Mouse (Mus musculus): Measurements from ENCODE around the gene Plcxd2.

- TF ChIP-seq CTCF (IDR thresholded peaks at IDR 0.05; ENCODE audit: control insufficient read depth, insufficient read depth, insufficient read length), result no peak
- no peak for TF ChIP-seq CEBPB (IDR thresholded peaks at IDR 0.05; ENCODE audit: low read depth)
- no peak for TF ChIP-seq USF1 (IDR thresholded peaks at IDR 0.05; ENCODE audit: low read depth)
- TF ChIP-seq FOSL1 (IDR thresholded peaks at IDR 0.05; ENCODE audit: insufficient read depth, low read length, poor library complexity, severe bottlenecking), result no peak
- TF ChIP-seq MAX (IDR thresholded peaks at IDR 0.05), result no peak
These were observed 49.0 kb downstream of the Plcxd2 start for GRCm38 (mm10) chr16:45960978-45961377.
